Mouse (Mus musculus): ENCODE results near the gene Cd86.

- TF ChIP-seq CTCF (IDR thresholded peaks at IDR 0.05; ENCODE audit: insufficient read depth, low read length) (no peak), POLR2A (IDR thresholded peaks at IDR 0.05; ENCODE audit: borderline replicate concordance, extremely low read depth, low read depth, low read length) (no peak)
These were observed 4.6 kb downstream of the Cd86 start for GRCm38 (mm10) chr16:36661330-36661729.

All from lung, adult 2 months (tissue).